ENCODE assay signal across 8 mouse cellular contexts in genomic region chr6:39848766-39849165, GRCm38 (mm10). TPM values are rescaled to one million over a fixed set of nuclear protein-coding genes. Genes with fewer than 3 reads are reported as not detected.
A peak's percentile ranks its signal among the peaks of the same experiment; 100 is the strongest.
DNase-seq lines count a peak whose midpoint lies in the region.

No protein-coding gene starts in this region.

- peak; percentile 21 for DNase-seq in kidney, adult 9 months
- DNase-seq in kidney, adult 18-20 months, result no peak
- peak; percentile 15 for DNase-seq in thymus, postnatal 4 days
- no peak for DNase-seq in thymus, postnatal 0 days (ENCODE audit: low spot score)
- DNase-seq in embryo, embryonic 10.5 days (ENCODE audit: low spot score), result peak; percentile 30
- DNase-seq in testis, postnatal 14 days (ENCODE audit: low spot score), result peak; percentile 19
- DNase-seq in cerebellum, adult 11-12 months, result no peak
- no peak for DNase-seq in MN1 (ENCODE audit: low spot score)

RNA-seq across cellular contexts. Expression of gene Tmem178b, which starts 24.3 kb away (rescaled TPM):
- 0.08 TPM in 1 of 2 replicates, not detected in the other for polyA plus RNA-seq in thymus, postnatal 0 days (2015; fragmentation: Nextera tagmentation; extraction: Ambion mirVana)

RNA-seq across cellular contexts. Expression of gene Mrps33, which starts 38.0 kb away (rescaled TPM):
- 263 and 278 TPM in 2 replicates for polyA plus RNA-seq in thymus, postnatal 0 days (2015; fragmentation: Nextera tagmentation; extraction: Ambion mirVana)

Comparison
In these comparisons a context has a peak if more than half of its experiments do, and no peak if none do; other contexts are left out.
1. DNase-seq: peak in kidney, adult 9 months (single experiment), thymus, postnatal 4 days (single experiment), embryo, embryonic 10.5 days (single experiment) and testis, postnatal 14 days (single experiment); none in kidney, adult 18-20 months (single experiment), thymus, postnatal 0 days (single experiment), cerebellum, adult 11-12 months (single experiment) and MN1 (single experiment).